Mouse (Mus musculus) fibroblast of lung, adult 2 months (primary cell): ENCODE results near the gene Ccdc125.

ENCODE experiments used
- DNase-seq: peaks from one replicate; pipeline ENCODE4 v3.0.0-alpha.2; 2011; ENCODE audit warnings: low read depth

Gene Ccdc125

DNA sequence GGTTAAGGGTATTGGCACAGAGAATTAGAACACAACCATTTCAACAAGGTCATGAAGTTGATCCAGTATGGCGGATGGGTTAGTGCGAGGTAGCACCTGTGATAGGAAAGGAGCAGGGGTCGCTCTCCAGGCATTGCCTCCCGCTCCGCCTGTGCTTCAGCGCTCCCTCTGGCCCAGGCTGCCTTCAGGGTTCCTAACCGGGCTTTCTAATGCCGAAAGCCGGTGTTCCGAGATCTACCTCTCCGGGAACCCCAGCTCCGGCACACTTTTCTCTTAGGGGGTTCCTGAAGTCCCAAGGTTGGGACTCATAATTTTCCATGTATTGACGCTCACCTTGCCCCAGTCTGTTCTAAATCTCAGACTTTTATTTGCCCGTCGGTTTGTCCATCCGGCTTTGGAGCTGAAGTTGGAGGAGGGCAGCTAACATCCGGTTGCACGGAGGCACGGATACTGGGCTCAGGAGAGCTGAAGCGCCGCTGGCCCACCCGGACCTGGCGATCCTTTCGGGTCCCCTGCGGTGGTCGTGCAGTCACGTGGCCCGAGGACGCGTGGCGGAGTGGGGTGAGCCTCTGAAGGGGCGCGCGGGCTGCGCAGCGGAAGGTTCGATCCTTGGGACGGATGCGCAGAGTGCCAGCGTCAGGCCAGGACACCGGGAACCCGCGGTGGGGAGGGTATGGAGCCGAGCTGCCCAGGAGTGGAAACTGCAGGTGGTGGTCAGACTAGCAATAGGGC lies at the start of gene Ccdc125:
Gene Ccdc125 (plus strand): TSS at position 427 of the 732 bp plus-strand sequence.
- DNase-seq, result no peak

GRCm38 (mm10) chr13:100622241-100622640 lies 47.3 kb upstream of the Ccdc125 start:
- DNase-seq, result no peak

DNA sequence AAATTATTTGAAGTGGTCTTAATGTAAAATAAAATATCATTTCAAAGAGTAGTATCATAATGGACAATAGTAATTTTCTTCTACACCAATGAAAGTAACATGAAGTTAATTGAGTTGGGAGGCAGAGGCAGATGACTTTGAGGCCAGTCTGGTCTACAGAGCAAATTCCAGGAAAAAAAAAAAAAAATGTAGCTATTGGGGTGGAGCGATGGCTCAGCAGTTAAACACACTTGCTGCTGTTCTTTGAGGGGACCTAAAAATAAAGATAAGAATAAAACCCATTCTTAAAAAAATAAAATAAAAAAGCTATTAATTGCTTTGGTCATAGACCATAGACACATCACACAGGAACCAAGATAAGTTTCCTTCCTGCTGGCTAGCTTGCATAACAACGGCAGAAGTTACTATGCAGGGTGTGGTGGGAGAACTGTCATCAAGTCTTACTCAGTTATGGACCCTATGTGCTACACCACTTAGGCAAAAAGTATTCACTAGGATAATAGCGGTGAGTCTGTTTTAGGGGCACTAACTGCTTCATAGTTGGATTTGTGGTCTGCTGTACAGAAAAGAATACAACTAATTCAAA lies 35.3 kb upstream of the Ccdc125 start:
- DNase-seq, result no peak

DNA sequence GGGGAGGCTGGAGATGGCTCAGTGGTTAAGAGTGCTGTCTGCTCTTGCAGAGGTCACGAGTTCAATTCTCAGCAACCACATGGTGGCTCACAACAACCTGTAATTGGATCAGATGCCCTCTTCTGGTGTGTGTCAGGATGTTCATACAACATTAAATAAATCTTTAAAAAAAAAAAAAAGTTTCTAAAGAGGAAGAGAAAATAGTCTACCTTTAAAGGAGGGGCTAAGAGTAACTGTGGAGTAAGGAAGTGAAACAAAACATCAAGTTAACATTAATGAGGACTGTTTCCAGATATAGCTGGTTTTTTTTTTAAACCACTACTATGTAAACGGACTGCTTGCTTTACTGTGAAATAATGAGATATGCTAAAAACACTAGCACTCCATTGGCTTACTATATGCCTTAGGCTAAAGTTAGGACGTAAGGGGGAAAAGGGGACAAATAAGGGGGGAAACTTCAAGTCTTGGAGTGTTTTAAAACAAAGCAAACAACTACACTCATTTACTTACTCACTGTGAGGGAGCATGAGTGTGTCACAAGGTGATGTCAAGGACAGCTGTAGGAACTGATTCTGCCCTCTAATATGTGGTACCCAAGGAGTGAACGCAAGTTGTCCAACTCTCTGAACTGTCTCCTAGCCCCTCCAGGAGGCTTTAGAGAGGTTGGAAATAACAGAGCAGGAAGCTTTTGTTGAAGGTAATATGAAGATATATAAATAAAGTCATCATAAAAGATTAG lies 26.9 kb upstream of the Ccdc125 start:
- no peak for DNase-seq

DNA sequence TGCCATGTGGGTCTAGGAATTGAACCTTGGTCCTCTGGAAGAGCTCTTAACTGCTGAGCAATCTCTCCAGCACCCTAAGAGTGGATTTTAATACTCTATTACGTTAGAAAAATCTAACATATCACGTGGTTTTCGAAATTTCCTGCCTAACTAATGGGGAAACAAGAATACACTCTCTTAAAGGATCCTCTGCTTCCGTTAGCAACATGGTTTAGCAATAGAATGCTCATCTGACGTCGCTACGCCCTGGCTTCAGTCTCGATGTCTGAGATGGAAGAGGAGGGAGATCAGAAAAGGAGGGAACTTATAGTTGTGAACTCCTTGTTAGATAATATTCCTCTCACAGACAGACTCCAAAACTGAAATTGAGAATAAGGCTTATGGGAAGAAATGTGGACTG lies 21.3 kb upstream of the Ccdc125 start:
- no peak for DNase-seq

DNA sequence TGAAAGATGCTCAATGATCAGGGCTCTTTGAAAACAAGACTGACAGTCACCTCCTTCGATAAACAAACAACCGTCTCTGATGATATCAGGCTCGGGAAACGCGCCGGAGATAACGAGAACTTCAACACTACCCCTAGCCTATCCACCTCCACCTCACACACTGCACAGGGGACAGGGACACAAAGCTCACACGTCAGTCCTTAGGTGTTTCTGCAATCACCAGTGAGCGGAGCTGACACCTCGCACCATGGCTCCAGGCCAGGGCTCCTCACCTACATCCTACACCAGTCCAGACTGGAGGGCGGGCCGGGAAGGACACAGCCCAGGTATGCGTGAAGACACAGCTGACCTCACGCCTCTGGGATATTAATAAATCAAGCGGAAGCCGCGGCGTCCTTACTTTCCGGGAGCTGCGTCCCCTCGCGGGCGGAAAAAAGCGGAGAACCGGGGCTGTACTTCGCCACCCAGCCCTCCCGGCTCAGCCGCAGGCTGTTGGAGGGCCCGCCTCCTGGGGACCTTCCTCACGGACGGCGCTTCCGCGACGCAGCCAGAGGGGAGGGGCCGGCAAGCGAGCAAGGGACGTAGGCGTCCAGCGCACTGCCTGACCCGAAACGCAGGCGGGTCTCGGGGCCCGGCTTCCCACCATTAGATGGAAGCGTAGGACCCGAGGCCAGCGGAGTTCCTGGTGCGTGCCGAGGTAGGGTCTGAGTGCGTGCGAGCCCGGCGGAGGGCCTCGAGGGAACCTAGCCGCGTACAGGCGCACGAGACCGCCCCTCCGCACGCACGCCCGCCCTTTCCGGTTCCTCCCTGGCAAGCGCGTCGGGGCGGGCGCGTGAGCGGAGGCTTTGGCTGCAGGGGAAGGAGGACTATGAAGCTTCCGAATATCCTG lies 18.7 kb upstream of the Ccdc125 start, which contains the start of the genes Ak6 and Rad17:
Gene Ak6 (plus strand): TSS at position 430 of the 889 bp plus-strand sequence.
Gene Rad17 (minus strand): TSS at position 502 of the 889 bp plus-strand sequence.
- DNase-seq, result peak; percentile 79

DNA sequence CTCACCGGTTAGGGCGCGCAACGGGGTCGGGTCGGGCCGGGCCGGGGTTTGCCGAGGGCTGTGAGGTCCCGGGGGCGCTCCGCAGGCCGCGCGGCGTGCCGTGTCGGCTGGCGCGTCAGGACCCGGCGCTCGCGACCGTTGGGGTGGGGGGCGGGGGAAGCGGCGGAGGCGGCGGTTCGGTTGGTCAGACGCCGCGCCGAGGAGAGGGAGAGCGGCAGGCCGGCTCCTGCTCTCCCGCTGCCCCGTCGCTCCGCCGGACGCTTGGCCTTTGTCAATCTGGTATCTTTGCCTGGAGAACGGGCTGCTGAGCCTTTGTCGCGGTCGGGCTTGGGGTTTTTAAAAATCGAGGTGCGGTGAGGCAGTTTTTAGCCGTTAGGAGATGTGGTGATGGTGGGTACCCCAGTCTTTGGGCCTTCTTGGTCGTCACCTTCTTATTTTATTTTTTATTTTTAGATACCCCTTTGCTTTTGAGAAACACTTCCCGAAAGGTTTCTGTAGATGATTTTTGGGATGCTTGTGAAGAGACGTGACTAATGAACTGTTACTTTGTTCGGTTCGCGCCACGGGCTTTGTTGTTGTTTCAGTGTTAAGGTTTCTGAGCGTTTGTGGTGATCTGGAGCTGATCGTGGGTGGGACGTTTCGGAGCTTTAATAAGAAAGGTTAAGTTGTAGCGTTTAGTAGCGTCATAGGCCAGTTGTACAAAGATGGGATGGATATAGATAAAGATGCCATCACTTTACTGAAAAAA lies 17.9 kb upstream of the Ccdc125 start, which contains the start of gene Taf9:
Gene Taf9 (plus strand): TSS at position 141 of the 748 bp plus-strand sequence.
- DNase-seq, result no peak

GRCm38 (mm10) chr13:100658091-100658490 lies 11.4 kb upstream of the Ccdc125 start:
- DNase-seq, result no peak

- DNase-seq, result peak; percentile 39
Observed at GRCm38 (mm10) chr13:100659864-100660456, 9.6 kb upstream of the Ccdc125 start.

GRCm38 (mm10) chr13:100670181-100670741 lies 744 bp downstream of the Ccdc125 start:
- DNase-seq, result no peak

DNA sequence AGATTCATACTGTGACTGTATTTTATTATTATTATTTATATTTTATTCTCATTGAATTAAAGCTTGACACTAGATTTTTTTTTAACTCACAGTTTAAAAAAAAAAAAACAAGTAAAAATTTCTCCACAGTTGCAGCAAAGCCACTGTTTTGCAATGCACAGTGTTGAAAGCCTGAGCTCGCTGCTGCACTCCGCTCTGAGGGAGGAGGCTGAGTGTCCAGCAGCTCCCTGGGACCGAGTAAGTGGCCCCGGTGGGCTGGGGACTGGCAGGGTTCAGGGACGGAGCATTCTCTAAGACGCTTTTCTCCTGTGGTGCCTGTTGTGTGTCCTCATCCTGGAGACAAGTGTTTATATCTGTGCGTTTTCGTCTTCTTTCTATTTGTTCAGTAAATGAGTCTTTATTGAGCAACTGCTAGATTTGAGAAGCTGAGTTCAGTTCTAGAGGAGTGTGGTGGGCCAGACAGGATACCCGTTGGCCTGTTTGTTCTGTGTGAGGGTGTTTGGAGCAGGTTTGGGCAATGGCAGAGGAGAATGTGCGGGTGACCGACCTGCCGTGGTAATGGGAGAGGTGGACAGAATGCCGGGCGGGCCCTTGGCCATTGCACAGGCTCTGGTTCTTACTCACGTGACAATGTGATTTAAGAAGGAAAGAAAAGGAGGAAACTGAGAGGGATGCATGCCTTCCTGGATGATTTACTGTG lies 6.6 kb downstream of the Ccdc125 start:
- DNase-seq, result no peak

DNA sequence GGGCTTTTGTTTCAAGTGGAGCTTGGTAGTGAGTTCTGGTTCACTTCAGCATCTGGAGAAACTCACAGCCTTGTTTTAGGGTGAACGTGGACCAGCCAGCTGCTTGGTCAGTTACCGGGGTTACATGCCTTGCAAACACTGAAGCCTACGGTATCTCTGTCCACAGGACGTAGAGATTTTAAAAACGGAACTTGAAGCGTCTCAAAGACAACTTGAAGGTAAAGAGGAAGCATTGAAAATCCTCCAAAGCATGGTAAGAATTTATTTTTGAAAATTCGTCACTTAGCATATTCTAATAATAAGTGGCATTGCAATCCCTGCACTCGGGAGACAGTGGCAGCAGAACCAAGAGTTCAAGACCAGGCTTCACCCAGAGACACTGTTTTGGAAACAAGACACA lies 12.1 kb downstream of the Ccdc125 start:
- DNase-seq, result no peak

GRCm38 (mm10) chr13:100682837-100683236 lies 13.3 kb downstream of the Ccdc125 start:
- no peak for DNase-seq

DNA sequence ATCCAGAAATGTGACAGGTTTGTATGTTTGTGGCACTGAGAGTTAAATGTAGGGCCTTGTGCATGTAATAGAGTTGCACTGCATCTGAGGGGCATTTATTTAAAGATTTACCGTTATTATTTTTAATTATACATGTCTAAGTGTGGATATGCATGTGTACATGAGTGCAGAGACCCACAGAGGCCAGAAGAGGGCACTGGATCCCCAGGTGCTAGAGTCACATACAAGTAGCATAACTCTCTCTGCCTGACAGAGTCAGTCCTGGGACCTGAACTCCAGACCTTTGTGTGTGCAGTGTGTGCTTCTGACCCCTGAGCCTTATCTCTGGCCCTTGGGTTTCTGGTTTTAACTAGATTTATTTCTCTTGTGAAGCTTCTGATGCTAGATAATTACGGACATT lies 14.8 kb downstream of the Ccdc125 start:
- DNase-seq, result no peak

DNA sequence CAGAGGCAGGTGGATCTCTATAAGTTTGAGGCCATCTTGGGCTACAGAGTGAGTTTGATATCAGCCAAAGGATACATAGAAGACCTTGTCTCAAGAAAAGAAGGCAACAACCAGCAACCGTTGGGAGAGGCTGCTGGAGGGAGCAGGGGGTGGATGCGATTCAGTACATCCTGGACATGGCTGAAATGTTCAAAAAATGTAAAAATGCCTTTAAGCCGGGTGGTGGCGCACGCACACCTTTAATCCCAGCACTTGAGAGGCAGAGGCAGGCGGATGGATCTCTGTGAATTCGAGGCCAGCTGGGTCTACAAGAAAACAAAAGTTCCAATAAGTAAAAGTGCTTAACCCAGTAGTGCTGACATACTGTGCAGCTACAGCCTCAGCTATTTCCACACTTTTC lies 18.0 kb downstream of the Ccdc125 start:
- no peak for DNase-seq

DNA sequence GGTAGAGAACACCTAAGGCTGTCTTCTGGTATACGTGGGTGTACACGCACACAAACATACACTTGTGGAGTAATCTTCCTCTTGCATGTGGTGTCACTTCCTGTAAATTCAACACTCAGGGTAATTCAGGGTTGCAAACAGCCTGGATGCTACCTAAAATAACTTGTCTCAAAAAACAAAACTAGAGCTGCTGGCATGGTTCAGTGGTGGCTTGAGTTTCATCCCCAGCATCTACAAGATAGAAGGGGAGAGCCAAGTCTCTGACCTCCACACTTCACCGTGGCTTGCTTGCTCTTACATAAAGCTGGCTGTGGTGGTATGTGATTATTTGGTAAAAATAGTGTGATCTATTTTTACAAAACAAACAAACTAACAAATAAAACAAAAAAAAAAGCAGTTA lies 28.0 kb downstream of the Ccdc125 start:
- DNase-seq, result no peak

DNA sequence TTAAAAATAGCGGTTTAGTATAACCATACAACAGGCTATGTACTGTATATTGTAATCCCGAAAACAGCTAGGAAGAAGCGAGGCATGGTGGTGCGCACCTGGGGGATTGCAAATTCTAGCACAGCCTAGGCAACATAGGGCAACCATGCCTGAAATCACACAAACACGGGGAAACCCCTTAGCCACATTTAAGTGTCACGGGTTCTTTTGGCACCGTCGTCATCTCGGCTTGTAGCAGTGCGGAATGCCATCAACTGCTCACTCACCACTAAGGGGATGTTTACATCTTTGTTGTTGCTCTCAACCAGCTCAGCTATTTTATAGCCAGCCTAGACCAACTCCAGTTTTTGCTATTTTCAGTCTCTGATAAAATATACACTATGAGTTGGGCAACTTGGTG lies 29.3 kb downstream of the Ccdc125 start:
- DNase-seq, result no peak

- no peak for DNase-seq
Observed at GRCm38 (mm10) chr13:100703468-100703867, 34.0 kb downstream of the Ccdc125 start.

DNA sequence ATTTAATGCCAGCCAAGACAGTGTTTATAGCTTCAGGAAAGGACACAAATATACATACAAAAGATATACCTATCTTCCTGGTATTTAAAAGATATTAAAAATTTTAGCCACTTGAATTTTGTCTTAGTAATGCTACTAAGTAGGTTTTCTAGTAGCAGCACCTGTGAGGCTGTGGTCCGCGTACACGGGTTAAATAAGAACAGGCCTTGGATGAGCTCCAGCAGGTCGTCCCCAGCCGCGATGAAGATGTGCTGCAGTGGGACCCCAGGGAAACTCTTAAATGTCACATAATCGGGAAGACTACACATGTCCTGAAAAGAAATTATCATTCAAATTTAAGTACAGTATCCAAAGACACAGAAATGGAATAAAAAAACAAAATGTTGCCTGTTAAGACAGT lies 36.7 kb downstream of the Ccdc125 start:
- no peak for DNase-seq

GRCm38 (mm10) chr13:100715467-100715866 lies 46.0 kb downstream of the Ccdc125 start:
- no peak for DNase-seq
